Mouse (Mus musculus): ENCODE data around the gene Zbtb45. TPM values are rescaled to one million over a fixed set of nuclear protein-coding genes. Genes with fewer than 3 reads are reported as not detected.

Gene Zbtb45
- polyA plus RNA-seq (2014; fragmentation: Nextera tagmentation; extraction: Ambion mirVana), result 19.8 and 29.6 TPM in 2 replicates

DNA sequence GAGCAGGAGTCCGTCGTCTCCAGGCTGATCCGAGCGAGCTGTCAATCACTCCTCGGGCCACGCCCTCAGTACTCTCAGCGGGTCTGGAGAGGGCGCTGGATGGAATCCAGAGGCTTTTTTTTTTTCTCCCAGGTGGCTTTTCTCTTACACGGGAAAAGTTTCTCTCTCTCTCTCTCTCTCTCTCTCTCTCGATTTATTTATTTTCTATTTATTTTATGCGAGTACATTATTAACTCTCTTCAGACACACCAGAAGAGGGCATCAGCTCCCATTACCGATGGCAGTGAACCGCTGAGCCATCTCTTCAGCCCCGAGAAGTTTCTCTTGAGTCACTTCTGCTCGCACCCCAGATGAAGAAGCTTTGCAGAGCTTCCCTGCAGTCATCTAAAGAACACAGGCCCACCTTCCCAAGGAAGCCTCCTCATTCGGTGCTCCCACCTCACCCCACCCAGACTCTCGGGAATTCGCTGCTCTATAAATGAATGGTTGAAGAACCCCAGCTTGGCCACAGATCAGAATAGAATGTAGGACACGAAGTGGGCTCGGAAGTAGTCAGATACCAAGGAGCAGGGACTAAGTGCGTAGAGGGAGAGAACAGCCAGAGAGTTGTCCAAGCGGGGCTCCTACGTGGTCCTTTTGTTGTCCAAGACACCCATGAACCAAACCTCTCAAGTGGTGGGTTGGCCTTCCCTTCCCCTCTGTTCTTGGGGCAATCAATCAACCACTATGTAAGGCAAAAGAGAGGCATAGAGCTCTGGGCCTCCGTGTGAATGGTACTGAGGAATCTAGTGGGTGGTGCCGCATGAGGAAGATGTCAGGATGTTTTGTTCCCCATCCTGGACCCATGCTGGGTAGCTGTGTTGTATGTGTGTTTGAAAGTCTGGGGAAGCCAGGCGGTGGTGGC is at the start of gene Zbtb45:
TSS of gene Zbtb45 (minus strand) at position 30 of the 904 bp plus-strand sequence.
- Histone ChIP-seq H3K27me3 (ENCODE audit: control insufficient read depth, insufficient read depth, low read length) (no peaks in the 10 kb centered on the region), H3K9me3 (ENCODE audit: control insufficient read depth, low read length) (no peaks in the 10 kb centered on the region), H3K27ac (ENCODE audit: low read depth, low read length) (peak within 1 kb of the TSS; percentile 97), H3K36me3 (ENCODE audit: control insufficient read depth, insufficient read depth, low read length) (peaks cover 19% of the 10 kb centered on the region; the same call in 1 of the 2 replicates), H3K4me3 (ENCODE audit: low read length) (peak within 1 kb of the TSS; percentile 70), H3K9ac (ENCODE audit: low read depth, low read length) (peak within 1 kb of the TSS; percentile 76), H3K4me1 (ENCODE audit: control insufficient read depth, insufficient read depth, low read length) (peaks cover 3% of the 10 kb centered on the region; the same call in 1 of the 2 replicates), H3K4me2 (replicated peaks; ENCODE audit: low read depth, low read length) (peak within 1 kb of the TSS; percentile 62)
- WGBS, result 14% methylated on average over 26 of the region's 26 CpGs
- peak; percentile 1; the same call in 1 of the 2 replicates for ATAC-seq (ENCODE audit: low FRiP score, low TSS enrichment)

- no peak overlapping the region for H3K4me3 ChIP-seq (ENCODE audit: low read length)
- no peaks in the 10 kb centered on the region for H3K4me1 ChIP-seq (ENCODE audit: control insufficient read depth, insufficient read depth, low read length)
- no peak overlapping the region for H3K27ac ChIP-seq (ENCODE audit: low read depth, low read length)
- H3K9ac ChIP-seq (ENCODE audit: low read depth, low read length), result no peak overlapping the region
- WGBS, result 89% methylated on average over 9 of the region's 9 CpGs
- H3K27me3 ChIP-seq (ENCODE audit: control insufficient read depth, insufficient read depth, low read length), result no peaks in the 10 kb centered on the region
- no peaks in the 10 kb centered on the region for H3K36me3 ChIP-seq (ENCODE audit: control insufficient read depth, insufficient read depth, low read length)
- no peak for ATAC-seq (ENCODE audit: low FRiP score, low TSS enrichment)
- no peak overlapping the region for H3K4me2 ChIP-seq (replicated peaks; ENCODE audit: low read depth, low read length)
- H3K9me3 ChIP-seq (ENCODE audit: control insufficient read depth, low read length), result no peaks in the 10 kb centered on the region
Observed at GRCm38 (mm10) chr7:13059536-13059935, 49.7 kb upstream of the Zbtb45 start.

DNA sequence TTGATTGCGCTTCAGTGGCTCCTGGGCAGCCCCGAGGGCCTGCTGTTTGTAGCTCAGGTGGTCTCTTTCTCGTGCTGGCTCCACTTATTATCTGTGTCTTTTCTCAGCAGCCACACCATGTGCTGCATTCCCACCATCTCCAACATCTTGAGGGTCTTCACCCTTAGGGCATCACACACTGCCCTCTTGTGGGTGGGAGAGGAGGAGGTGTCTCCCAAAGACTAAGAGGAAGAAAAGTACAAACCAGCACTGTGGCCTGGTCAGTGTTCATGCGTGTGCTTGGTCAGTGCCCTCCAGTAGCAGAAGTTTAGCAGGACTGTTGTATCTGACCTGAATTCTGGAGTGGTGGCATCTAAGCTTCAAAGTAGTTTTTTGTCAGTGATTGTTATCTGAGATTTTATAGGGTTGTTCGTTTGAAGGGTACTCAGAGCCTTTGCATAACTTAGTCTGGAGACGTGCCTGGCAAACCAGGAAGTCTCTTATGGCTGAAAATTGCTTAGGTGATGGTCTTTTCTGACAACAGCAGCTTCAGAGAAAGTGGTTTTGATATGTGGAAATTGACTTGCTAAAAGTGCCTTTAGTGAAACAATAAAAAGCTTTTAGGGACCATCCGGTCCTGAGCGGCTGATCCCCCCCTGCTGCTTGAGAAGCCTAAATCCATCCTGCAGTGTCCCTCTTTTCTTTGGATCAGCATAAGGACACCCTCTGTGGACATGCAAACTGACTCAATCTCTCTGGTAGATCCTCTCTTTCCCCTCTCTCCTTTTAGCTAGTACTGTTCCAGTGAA is 47.3 kb upstream of the Zbtb45 start:
- no peak overlapping the region for H3K4me3 ChIP-seq (ENCODE audit: low read length)
- H3K36me3 ChIP-seq (ENCODE audit: control insufficient read depth, insufficient read depth, low read length), result no peaks in the 10 kb centered on the region
- no peak overlapping the region for H3K4me2 ChIP-seq (replicated peaks; ENCODE audit: low read depth, low read length)
- H3K27ac ChIP-seq (ENCODE audit: low read depth, low read length), result no peak overlapping the region
- no peak for ATAC-seq (ENCODE audit: low FRiP score, low TSS enrichment)
- H3K9me3 ChIP-seq (ENCODE audit: control insufficient read depth, low read length), result no peaks in the 10 kb centered on the region
- no peak overlapping the region for H3K9ac ChIP-seq (ENCODE audit: low read depth, low read length)
- no peaks in the 10 kb centered on the region for H3K27me3 ChIP-seq (ENCODE audit: control insufficient read depth, insufficient read depth, low read length)
- no peaks in the 10 kb centered on the region for H3K4me1 ChIP-seq (ENCODE audit: control insufficient read depth, insufficient read depth, low read length)
- WGBS, result 54% methylated on average over 8 of the region's 8 CpGs

GRCm38 (mm10) chr7:13054287-13055010 is 44.6 kb upstream of the Zbtb45 start, which contains the start of gene Mzf1:
Gene Mzf1 (minus strand): TSS chr7:13054764.
- Histone ChIP-seq H3K4me1 (ENCODE audit: control insufficient read depth, insufficient read depth, low read length) (no peaks in the 10 kb centered on the region), H3K27me3 (ENCODE audit: control insufficient read depth, insufficient read depth, low read length) (no peaks in the 10 kb centered on the region), H3K4me2 (replicated peaks; ENCODE audit: low read depth, low read length) (peak within 1 kb of the TSS; percentile 55), H3K27ac (ENCODE audit: low read depth, low read length) (peak within 1 kb of the TSS; percentile 76; the same call in 1 of the 2 replicates), H3K9ac (ENCODE audit: low read depth, low read length) (peak within 1 kb of the TSS; percentile 70), H3K4me3 (ENCODE audit: low read length) (peak within 1 kb of the TSS; percentile 63), H3K9me3 (ENCODE audit: control insufficient read depth, low read length) (no peaks in the 10 kb centered on the region), H3K36me3 (ENCODE audit: control insufficient read depth, insufficient read depth, low read length) (no peaks in the 10 kb centered on the region)
- peak; percentile 94 for ATAC-seq (ENCODE audit: low FRiP score, low TSS enrichment)
- 0% methylated on average over 41 of the region's 41 CpGs for WGBS

- H3K27me3 ChIP-seq (ENCODE audit: control insufficient read depth, insufficient read depth, low read length), result no peaks in the 10 kb centered on the region
- peak overlapping the region; percentile 55 for H3K4me2 ChIP-seq (replicated peaks; ENCODE audit: low read depth, low read length)
- 3% methylated on average over 15 of the region's 15 CpGs for WGBS
- no peaks in the 10 kb centered on the region for H3K36me3 ChIP-seq (ENCODE audit: control insufficient read depth, insufficient read depth, low read length)
- peak overlapping the region; percentile 63 for H3K4me3 ChIP-seq (ENCODE audit: low read length)
- H3K4me1 ChIP-seq (ENCODE audit: control insufficient read depth, insufficient read depth, low read length), result no peaks in the 10 kb centered on the region
- H3K27ac ChIP-seq (ENCODE audit: low read depth, low read length), result no peak overlapping the region
- H3K9me3 ChIP-seq (ENCODE audit: control insufficient read depth, low read length), result no peaks in the 10 kb centered on the region
- no peak for ATAC-seq (ENCODE audit: low FRiP score, low TSS enrichment)
- H3K9ac ChIP-seq (ENCODE audit: low read depth, low read length), result peak overlapping the region; percentile 70
Observed at GRCm38 (mm10) chr7:13053961-13054286, 44.1 kb upstream of the Zbtb45 start.

DNA sequence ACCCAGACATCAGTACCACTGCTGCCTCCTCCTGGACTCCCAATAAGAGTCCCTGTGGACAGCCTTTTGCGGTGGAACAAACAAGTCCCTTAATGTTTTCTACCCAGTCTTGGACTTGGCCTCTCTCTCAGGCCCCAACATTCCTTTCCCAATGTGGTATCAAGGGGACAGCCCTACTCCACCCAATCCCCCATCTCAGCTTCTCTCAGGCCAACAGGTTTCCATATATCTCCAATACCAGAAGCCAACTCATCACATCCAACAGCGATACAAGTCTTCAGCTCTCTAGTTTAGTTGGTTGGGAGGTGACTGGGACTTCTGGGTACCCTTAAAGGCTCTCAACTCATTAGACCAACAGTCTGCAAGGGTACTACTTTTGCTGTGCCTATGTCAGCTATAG is 43.7 kb upstream of the Zbtb45 start:
- H3K9me3 ChIP-seq (ENCODE audit: control insufficient read depth, low read length), result no peaks in the 10 kb centered on the region
- no peaks in the 10 kb centered on the region for H3K4me1 ChIP-seq (ENCODE audit: control insufficient read depth, insufficient read depth, low read length)
- no peak for ATAC-seq (ENCODE audit: low FRiP score, low TSS enrichment)
- peak overlapping the region; percentile 63 for H3K4me3 ChIP-seq (ENCODE audit: low read length)
- peak overlapping the region; percentile 55 for H3K4me2 ChIP-seq (replicated peaks; ENCODE audit: low read depth, low read length)
- H3K27ac ChIP-seq (ENCODE audit: low read depth, low read length), result no peak overlapping the region
- no peaks in the 10 kb centered on the region for H3K36me3 ChIP-seq (ENCODE audit: control insufficient read depth, insufficient read depth, low read length)
- no peaks in the 10 kb centered on the region for H3K27me3 ChIP-seq (ENCODE audit: control insufficient read depth, insufficient read depth, low read length)
- WGBS, result 88% methylated on average over 2 of the region's 2 CpGs
- no peak overlapping the region; the same call in 1 of the 2 replicates for H3K9ac ChIP-seq (ENCODE audit: low read depth, low read length)

DNA sequence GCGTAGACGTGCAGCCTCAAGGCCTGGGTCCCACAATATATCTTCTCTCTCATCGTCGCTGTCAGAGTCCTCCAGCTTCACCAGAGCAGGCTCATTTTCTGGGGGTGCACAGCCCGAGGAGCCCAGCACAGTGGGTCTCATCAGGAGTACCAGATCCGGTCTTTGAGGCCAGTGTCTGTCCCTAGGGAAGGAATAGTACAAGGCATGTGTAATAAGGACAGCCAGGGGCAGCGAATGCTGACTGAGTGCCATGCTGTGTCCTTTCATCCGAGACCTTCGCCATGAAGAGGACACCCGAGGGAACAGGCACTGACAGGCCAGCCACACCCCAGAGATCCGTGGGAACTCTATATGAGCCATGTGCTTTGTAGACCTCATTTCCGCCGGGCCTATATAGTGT is 43.2 kb upstream of the Zbtb45 start:
- Histone ChIP-seq H3K4me2 (replicated peaks; ENCODE audit: low read depth, low read length) (no peak overlapping the region), H3K27ac (ENCODE audit: low read depth, low read length) (no peak overlapping the region), H3K36me3 (ENCODE audit: control insufficient read depth, insufficient read depth, low read length) (no peaks in the 10 kb centered on the region), H3K27me3 (ENCODE audit: control insufficient read depth, insufficient read depth, low read length) (no peaks in the 10 kb centered on the region), H3K4me1 (ENCODE audit: control insufficient read depth, insufficient read depth, low read length) (no peaks in the 10 kb centered on the region), H3K4me3 (ENCODE audit: low read length) (no peak overlapping the region), H3K9me3 (ENCODE audit: control insufficient read depth, low read length) (no peaks in the 10 kb centered on the region), H3K9ac (ENCODE audit: low read depth, low read length) (no peak overlapping the region)
- 90% methylated on average over 13 of the region's 13 CpGs for WGBS
- no peak for ATAC-seq (ENCODE audit: low FRiP score, low TSS enrichment)

DNA sequence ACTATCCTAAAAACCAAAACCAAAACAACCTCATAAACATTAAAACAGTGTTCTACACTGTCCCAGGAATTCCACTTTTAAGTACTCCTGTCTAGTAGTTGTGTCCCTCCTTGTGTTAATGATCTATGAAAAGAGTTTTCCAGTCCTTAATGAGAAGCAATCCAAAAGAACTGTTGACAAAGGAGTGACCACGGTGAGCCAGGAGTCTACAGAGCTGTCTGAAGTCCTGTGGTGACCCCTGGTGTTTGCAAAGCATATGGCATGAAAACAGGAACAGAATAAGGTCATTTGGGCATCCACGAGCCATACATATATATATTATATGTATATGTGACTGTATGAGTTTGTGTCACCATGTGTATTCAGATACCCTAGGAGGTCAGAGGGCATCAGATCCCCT is 36.2 kb upstream of the Zbtb45 start:
- no peak overlapping the region for H3K4me2 ChIP-seq (replicated peaks; ENCODE audit: low read depth, low read length)
- H3K9ac ChIP-seq (ENCODE audit: low read depth, low read length), result no peak overlapping the region
- no peak overlapping the region for H3K4me3 ChIP-seq (ENCODE audit: low read length)
- H3K27ac ChIP-seq (ENCODE audit: low read depth, low read length), result no peak overlapping the region
- 2% methylated on average over 2 of the region's 2 CpGs for WGBS
- peak; percentile 59 for ATAC-seq (ENCODE audit: low FRiP score, low TSS enrichment)
- H3K27me3 ChIP-seq (ENCODE audit: control insufficient read depth, insufficient read depth, low read length), result peaks cover 32% of the 10 kb centered on the region
- peaks cover 13% of the 10 kb centered on the region; the same call in 1 of the 2 replicates for H3K4me1 ChIP-seq (ENCODE audit: control insufficient read depth, insufficient read depth, low read length)
- H3K36me3 ChIP-seq (ENCODE audit: control insufficient read depth, insufficient read depth, low read length), result no peaks in the 10 kb centered on the region
- peaks cover 5% of the 10 kb centered on the region; the same call in 1 of the 2 replicates for H3K9me3 ChIP-seq (ENCODE audit: control insufficient read depth, low read length)

All from kidney, embryonic 14.5 days (tissue).